Mouse (Mus musculus) induced T-regulatory cell, adult 2 months (primary cell): ENCODE results near the gene Gm49403.
A peak's percentile ranks its signal among the peaks of the same experiment; 100 is the strongest.
"Not testable (repeated sequence)": the region's sequence is repeated elsewhere in the genome, so short reads cannot be mapped to it uniquely, and the experiment has no call there.

Experiments used
- DNase-seq: peaks from one replicate; pipeline ENCODE4 v3.0.0-alpha.2; 2012; ENCODE audit warnings: low read depth

The Gm49403 gene

GRCm38 (mm10) chr19:8871267-8872186 is 12.2 kb upstream of the Gm49403 start, which contains the start of gene Ubxn1:
Gene Ubxn1, plus strand, starts transcription at chr19:8871496.
- peak; percentile 97 for DNase-seq

GRCm38 (mm10) chr19:8872266-8872840 is 11.4 kb upstream of the Gm49403 start:
- peak; percentile 23 for DNase-seq

GRCm38 (mm10) chr19:8875031-8875430 is 8.7 kb upstream of the Gm49403 start:
- no peak for DNase-seq

- DNase-seq, result peak; percentile 92
These were observed 3.3 kb upstream of the Gm49403 start, which contains the start of gene Uqcc3 for GRCm38 (mm10) chr19:8880311-8881033. Gene Uqcc3, minus strand, starts transcription at chr19:8880923.

- DNase-seq, result no peak
These were observed 2.7 kb upstream of the Gm49403 start for GRCm38 (mm10) chr19:8881034-8881392.

DNA sequence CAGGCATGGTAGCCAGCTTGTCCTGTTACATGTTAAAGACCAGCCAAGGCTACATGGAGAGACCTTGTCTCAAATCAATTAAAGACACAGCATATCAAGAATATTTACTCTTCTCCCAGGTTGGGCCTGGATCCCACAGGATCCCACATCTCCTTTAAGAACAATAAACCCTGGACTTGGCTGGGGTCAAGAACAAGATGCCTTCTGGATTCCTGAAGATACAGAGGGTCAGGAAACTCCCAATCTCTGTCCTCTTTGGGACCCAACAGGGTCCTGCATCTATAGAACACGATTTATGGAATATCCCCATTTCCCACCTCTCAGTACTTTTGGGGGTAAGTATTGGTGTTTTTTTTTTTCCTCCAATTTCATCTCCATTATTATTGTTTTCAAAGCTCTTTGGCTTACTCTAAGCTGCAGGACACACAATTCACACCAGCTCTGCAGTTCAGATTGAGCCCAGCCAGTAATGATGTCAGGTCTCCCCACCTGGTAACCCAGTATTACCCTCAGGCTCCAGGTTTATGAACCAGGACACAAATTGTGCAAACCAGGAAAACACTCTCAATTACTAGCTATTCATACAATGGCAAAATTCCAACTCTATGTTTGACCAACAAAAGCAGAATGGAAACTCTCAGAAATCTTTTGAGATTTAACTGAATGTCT is 3.3 kb downstream of the Gm49403 start:
- peak; percentile 15 for DNase-seq

DNA sequence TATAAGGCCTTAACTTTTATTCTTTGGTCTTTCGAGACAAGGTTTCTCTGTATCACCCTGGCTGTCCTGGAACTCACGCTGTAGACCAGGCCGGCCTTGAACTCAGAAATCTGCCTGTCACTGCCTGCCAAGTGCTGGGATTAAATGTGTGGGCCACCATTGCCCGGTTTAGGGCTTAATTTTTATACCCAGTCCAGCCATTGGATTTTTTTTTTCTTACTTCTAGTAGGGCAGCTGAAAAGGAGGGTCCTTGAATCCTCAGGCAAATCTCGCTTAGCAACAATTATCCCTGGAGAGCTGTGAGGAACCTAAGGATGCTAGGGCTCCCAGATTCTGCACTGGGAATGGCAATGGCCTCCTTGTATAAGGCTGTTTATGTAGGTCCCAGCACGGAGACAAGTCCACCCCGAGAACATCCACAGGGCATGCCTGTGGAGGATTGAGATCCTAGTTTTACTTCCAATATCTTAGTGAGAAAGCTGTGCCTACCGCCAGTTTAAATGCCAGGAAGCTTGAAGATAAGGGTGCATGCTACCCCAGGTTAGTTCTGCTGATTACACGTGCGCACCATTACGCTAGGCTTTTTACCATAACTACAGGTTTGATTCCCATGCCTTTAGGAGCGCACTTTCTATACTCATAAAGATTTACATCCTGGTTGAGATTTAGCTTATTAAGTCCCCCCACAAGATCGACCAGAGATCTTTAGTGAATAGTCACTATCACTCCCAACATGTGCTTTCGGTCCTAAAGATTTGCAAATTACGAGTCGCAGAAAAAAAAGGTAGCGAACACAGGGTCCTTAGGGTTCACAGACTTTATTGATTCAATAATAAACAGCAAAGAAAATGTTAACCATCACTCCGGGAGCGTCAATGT is 4.1 kb downstream of the Gm49403 start:
- no peak for DNase-seq

- peak; percentile 99 for DNase-seq
These were observed 5.0 kb downstream of the Gm49403 start, which contains the start of the genes 1810009A15Rik and Gm49416 for GRCm38 (mm10) chr19:8888511-8889385. Gene 1810009A15Rik, plus strand, starts transcription at chr19:8888853. Gene Gm49416, plus strand, starts transcription at chr19:8888926.

GRCm38 (mm10) chr19:8892829-8893766 is 9.4 kb downstream of the Gm49403 start, which contains the start of gene Ints5:
Gene Ints5, plus strand, starts transcription at chr19:8893005.
- DNase-seq, result peak; percentile 95

DNA sequence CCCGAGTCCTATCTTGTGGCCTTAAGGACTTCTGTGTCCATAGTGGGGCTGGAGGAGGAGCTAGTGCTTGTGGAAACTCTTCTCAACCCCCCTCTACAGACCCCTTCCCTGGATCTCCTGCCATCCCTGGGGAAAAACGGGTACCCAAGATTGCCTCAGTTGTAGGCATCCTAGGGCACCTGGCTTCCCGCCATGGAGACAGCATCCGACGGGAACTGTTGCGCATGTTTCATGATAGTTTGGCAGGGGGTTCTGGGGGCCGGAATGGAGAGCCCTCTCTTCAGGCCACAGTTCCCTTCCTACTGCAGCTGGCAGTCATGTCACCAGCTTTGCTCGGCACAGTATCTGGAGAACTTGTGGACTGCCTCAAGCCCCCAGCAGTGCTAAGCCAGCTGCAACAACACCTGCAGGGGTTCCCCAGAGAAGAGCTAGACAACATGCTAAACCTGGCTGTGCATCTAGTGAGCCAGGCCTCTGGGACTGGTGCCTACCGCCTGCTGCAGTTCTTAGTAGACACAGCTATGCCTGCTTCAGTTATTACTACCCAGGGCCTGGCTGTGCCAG is 11.7 kb downstream of the Gm49403 start:
- no peak for DNase-seq

DNA sequence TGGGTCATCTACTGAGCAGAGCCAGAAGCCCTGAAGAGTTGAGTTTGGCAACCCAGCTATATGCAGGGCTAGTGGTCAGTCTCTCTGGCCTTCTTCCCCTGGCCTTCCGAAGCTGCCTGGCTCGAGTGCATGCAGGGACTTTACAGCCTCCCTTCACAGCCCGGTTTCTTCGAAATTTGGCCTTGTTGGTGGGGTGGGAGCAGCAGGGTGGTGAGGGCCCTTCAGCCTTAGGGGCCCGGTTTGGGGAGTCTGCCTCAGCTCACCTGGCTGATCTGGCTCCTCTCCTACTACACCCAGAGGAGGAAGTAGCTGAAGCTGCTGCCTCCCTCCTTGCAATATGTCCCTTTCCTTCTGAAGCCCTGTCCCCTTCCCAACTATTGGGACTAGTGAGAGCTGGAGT is 12.5 kb downstream of the Gm49403 start:
- DNase-seq, result not testable (repeated sequence)

- peak; percentile 31 for DNase-seq
These were observed 13.6 kb downstream of the Gm49403 start for GRCm38 (mm10) chr19:8897211-8897864.

DNA sequence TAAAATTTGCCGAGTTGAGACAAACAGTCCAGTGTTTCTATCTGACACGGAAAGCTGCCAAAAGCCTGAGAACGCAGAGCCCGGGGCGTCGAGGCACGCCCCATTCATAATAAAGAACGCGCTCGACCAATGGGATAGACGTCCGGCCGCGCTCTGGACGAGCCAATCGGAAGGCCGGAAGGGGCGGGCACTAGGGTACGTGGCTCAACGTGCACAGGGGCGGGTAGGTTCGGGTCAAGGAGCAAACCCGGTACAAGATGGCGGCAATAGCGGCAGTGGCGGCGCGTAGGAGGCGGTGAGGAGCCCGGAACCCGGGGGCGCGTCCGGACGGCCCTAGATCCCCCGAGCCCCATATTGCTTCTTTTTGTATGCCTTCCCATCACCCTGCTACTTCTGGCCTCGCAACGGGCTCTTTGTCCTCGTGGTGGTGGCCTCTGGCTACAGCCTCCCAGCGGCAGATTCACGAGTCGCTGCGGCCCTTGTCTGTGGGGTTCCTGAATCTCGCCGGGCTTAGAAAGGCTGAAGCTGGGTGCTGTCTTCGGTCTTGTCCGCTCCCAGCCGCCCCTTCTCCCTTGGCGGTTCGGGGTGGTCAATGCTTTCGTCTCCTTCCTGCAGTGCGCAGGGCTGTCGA is 14.2 kb downstream of the Gm49403 start, which contains the start of gene Ganab:
Gene Ganab (plus strand): TSS at position 207 of the 631 bp plus-strand sequence.
- peak; percentile 98 for DNase-seq

DNA sequence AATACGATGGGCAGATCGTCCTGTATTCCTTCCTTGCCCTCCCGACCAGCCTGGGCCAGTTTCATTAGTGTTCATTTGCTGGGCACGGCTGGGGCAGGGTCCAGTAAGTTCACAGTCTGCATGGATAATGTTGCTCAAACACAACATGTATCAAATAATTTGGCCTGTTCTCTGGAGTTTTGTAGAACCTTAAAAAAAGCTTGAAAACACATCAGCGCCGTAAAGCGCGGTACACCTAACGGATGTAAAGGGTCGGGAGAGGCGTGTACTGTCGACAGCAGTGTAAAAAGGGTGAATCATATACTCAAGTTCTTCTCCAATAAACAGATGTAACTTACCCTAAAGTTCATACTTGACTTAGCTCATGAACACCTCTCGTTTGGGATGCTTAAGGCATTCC is 14.8 kb downstream of the Gm49403 start:
- DNase-seq, result peak; percentile 61

DNA sequence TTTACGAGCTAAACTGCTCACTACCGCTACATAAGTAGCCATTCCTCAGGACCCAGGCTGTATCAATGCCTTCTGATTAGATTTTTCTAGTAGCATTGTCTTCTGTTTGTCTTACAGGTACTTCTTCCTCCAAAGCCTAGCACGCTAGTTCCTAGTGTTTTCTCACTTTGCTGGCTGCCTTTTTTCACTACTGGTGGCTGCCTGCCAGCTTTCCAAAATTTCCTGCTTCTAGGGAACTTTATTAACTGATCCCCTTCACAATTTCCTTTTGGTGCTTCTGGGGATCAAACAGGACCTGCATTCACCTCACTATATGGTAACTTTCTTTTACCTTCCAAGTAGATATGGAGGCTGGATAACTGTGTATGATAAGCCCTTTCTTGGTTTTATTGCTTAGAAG is 15.3 kb downstream of the Gm49403 start:
- no peak for DNase-seq

DNA sequence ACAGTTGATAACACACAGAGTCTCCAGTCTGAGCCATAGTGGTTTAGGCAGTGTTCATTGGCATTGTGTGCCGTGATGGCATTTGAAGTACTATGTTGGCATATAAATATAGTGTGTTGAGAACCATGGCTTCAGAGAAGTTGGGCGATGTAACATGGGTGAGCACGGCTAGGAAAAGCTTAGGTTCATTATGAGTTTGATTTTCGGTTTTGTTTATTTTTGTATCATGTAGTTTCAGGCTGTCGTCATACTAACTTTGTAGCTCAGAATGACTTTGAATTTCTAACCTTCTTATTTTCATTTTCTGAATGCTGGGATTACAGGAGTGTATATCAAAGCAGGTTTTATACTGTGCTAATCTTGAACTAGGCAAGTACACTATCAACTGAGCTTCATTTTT is 19.7 kb downstream of the Gm49403 start:
- DNase-seq, result no peak

- DNase-seq, result no peak
These were observed 24.8 kb downstream of the Gm49403 start for GRCm38 (mm10) chr19:8908531-8908930.
